Mouse (Mus musculus) spleen, adult 2 months (tissue): ENCODE data around the gene Ntn5.

Source experiments
- CTCF ChIP-seq: fragments of 200-500 bp; IDR thresholded peaks from 2 replicates; pipeline ENCODE4 v1.5.1; 2011; ENCODE audit warnings: mild to moderate bottlenecking, inconsistent platforms; ENCODE audit not compliant: insufficient read depth, insufficient read length, insufficient replicate concordance; ENCODE audit errors: extremely low read depth
- POLR2A ChIP-seq: fragments of 200-500 bp; IDR thresholded peaks from 2 replicates; pipeline ENCODE4 v1.6.1; 2011; ENCODE audit warnings: low read depth, low read length, inconsistent platforms

GRCm38 (mm10) chr7:45689800-45690199, 6.0 kb downstream of the Ntn5 start:
- TF ChIP-seq CTCF, result no peak
- TF ChIP-seq POLR2A, result no peak
